Mouse (Mus musculus) cerebellum, postnatal 36 days (tissue): Measurements from ENCODE around the gene Rab7b.

ENCODE experiments used
- DNase-seq, 2 experiments: peaks; one replicate each; pipeline ENCODE4 v3.0.0; 2021 to 2022; ENCODE audit warnings: mixed read lengths in 2 of 2

Gene Rab7b

DNA sequence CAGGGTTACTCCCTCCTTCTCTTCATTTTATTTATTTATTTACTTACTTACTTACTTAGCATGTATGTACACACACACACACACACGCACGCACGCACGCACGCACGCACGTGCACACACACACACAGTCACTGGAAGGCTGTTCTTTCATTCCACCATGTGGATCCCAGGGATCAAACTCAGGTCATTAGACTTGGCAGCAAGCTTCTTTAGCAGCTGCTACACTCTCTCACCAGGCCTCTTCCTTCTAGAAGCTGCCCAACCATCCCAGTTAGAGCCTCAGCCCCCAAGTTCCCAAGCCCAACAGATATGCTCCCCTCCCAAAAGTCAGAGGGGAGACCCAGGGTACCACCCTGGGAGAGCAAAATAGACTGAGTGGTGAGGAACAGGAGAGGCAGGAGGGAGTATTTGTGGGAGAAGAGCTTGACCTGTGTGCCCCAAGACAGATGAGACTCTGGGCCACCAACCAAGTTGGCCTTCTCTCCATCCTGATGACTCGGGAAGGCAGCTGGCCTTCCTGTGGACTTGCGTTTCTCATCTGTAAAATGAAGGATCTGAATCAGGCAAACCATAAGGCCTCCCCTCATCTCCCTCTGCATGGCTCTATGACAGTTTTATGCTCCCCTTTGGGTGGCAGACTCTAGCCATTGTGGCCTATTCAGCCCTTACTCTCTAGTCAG is 51.1 kb downstream of the Rab7b start:
- DNase-seq = no peak

GRCm38 (mm10) chr1:131743868-131744464 is 55.5 kb downstream of the Rab7b start, which contains the start of gene Slc26a9:
Gene Slc26a9 (plus strand): TSS chr1:131744022.
- no peak for DNase-seq

DNA sequence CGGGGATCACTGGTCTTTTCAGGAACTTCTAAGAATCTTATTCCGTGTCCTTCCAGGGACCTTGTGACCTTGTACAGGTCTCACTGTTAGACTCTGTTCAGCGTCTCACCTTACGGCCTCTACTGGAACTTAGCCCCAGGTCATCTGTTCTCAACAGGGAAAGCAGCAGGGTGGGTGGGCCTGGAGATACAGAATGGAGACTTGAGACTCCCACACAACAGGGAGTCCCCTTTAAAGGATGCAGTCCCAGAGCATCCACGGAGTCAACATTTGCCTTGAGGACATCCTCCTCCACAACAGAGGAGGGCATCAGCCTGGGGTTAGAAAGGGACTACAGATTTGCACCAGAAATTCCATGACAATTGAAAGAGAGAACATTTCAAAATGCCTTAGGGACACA is 56.9 kb downstream of the Rab7b start:
- no peak for DNase-seq

GRCm38 (mm10) chr1:131747761-131748160 is 59.3 kb downstream of the Rab7b start:
- DNase-seq = no peak

DNA sequence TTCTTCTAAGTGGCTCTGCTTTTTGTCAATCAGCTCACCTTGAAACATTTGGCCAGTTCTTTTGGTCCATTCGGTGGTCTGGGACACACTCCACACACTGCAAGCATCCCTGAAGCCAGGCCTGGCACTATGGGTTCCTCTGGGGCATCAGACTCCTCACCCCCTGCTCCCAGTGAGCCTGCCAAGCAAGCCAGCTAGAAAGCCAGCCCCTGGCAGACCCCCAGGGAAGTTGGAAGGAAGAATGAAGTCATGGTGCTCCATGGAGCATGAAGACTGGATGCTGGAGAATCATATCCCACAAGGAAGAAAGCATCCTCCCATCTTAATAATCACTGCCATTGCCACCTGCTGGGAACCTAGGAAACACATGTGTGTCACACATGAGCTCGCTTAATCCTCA is 60.1 kb downstream of the Rab7b start:
- DNase-seq = no peak

GRCm38 (mm10) chr1:131749706-131750545 is 61.4 kb downstream of the Rab7b start:
- DNase-seq = no peak

DNA sequence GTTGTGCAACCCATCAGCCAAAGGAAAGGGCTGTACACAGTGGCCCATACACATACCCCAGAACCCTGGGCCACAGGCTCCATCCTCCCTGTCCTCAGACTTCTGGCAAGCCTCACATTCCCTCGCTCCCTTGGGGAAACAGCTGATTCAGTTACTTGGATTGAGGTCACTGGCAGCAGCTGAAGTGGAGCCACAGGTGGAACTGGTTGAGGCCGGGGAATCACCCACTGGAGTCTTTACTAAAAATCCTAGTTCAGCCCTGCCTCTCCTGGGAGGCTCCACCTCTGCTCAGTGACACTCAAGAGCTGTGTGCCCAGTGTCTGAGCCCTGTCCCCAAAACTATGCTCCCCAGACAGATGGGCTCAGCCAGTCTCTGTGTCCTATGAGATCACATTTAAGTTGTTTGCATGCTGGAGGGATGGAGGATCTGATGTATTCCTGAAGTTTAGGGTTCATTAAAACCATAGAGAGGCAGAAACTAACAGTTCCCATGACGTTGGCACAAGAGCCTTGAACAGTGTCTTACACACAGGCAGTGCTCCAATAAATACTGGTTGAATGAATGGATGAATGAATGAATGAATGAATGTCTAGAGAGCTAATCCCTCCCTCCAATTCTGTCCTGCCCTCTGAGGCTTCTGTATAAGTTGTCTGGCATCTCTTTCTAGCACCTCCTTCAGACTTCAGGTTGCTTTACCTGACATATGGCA is 62.8 kb downstream of the Rab7b start:
- no peak for DNase-seq

GRCm38 (mm10) chr1:131751891-131752311 is 63.4 kb downstream of the Rab7b start:
- DNase-seq = peak; percentile 66 to 67

GRCm38 (mm10) chr1:131754212-131754829 is 65.8 kb downstream of the Rab7b start:
- no peak for DNase-seq

DNA sequence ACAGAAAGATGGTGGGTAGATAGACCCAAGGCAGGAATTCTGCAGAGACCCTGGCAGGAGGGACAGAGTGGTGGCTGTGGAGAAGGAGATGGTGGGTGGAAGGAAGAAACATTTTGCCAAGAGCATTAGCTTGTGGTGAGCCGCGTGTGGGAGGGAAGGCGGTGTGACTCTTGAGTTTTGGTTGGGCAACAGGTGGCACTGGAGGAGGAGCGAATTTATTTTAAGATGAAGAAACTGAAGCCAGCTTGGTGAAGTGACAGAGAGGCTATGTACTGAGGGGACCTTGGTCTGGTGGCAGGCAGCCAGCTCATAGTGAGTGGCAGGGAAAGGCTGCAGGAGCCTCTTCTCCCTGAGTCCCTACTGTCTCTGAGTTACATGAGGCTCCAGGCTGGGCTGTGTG is 66.4 kb downstream of the Rab7b start:
- no peak for DNase-seq

- no peak for DNase-seq
Measured at GRCm38 (mm10) chr1:131757211-131757610, 68.7 kb downstream of the Rab7b start.

- DNase-seq = no peak
Measured at GRCm38 (mm10) chr1:131758796-131759195, 70.3 kb downstream of the Rab7b start.

DNA sequence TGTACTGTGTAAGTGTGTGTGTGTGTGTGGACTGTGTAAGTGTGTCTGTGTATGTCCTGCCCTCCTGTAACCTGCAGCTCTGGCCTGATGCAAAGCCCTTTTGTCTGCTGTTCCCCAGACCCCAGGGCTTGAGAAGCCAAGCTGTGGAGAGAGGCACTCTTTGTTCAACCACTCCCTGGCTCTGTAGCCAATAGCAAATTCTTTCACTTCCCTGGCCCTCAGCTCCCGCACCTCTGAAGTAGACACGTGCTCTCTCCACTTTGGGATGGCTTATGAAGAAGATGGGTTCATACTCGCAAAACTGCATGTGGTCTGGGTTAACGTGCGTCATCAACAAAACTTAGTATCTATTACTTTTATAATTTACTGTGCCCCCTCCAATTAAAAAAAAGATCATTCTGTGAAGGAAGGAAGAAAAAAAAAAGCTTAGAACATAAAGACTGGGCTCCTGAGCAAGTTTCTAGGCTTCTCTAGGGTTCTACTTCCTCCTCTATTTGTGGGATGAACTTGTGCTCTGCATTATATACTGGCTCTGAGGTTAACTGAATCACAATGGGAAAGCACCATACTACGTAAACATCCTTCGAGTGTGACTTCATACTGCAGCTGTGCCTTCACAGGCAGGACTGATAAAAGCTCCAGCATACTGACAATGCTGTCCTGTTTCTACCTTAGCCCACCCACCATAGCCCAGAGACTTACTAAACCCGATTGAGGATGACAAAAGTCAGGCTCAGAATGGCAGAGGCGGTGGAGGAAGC is 71.4 kb downstream of the Rab7b start:
- DNase-seq = no peak

DNA sequence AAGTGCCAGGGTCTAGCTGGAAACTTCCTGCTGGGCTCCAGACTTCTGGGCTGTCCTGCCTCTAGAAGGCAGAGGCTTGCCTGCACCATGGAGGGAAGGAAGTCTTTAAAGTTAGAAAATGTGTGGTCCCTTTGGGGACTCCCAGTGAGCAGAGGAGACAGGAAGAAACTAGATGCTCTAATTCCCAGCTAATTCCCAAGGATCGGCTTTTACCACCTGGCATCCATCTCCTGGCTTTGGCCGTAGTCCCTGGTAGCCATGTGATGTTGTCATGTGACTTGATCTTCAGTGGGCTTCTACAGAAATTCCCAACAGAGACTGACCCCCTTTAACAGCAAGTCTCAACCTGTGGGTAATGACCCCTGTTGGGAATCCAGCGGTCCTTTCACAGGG is 71.9 kb downstream of the Rab7b start:
- no peak for DNase-seq

GRCm38 (mm10) chr1:131761079-131761831 is 72.8 kb downstream of the Rab7b start:
- DNase-seq = no peak

DNA sequence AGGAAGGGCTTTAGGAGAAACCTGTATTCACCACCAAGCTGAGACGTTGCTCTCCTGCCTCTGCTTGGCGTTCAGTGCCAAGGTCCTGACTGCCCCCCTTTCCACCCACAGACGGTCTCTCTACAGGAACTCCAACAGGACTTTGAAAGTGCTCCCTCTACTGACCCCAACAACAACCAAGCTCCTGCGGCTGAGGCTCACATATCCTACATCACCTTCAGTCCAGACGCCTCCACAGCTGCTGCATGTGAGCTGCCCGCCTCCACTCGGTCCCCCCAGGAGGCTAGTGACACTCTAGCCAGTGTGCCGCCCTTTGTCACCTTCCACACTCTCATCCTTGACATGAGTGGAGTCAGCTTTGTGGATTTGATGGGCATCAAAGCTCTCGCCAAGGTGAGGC is 75.2 kb downstream of the Rab7b start:
- no peak for DNase-seq

GRCm38 (mm10) chr1:131764581-131765338 is 76.3 kb downstream of the Rab7b start:
- DNase-seq = peak in 1 of 2 experiments; percentile 1
